Mouse (Mus musculus) kidney, adult 2 months (tissue): ENCODE measurements around the gene Brd9.

ENCODE experiments used
- CTCF ChIP-seq: fragments of 200-500 bp; conservative IDR thresholded peaks from 2 replicates; pipeline ENCODE4 v1.5.1; 2011; ENCODE audit warnings: low read depth, mild to moderate bottlenecking, control low read depth, low read length, moderate library complexity, mixed read lengths; ENCODE audit not compliant: insufficient read depth, insufficient read length
- POLR2A ChIP-seq: fragments of 200-500 bp; IDR thresholded peaks from one replicate; pipeline ENCODE4 v1.6.1; 2011; ENCODE audit warnings: low read depth, low read length, control low read depth

DNA sequence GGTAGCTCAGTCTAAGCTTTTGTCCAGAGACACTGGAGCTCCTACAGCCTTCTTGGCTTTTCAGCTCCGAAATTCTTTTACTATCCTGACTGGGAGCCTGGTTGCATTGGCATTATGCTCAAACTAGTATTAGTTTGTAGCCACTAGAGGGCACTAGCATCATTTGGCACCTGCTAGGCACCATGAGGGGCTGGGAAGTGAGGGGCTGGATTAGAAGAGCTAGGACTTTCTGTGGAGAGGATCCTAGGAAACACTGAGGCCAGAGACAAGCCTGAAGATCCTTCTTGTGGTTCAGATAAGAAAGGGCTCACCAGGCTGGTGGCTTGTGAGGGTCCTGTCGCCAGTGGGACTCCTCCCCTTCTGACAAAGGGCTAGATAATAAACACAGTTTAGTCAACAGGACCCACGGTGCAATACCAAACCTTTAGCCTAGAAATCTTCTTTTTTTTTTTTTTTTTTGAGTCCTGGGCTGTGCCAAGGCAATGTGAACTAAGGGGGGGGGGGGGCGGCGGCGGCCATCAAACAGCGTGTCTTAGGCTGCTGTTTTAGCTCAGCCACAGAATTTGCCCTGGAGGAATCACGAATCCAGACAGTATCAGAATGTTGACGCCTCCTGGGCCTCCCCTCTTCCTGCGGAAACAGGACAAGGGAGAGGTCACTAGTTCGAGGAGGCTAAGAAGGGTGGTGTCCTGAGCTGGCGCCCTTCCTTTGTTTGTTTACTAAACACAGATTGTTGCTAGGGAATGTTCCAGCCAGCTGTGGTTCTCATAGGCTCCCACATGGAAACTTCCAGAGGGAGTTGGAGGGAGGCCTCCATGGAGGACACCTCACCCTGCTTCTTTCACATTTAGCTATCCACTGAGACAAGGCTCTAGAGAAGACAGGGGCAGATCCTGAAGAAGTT lies 33.2 kb downstream of the Brd9 start:
- peak; percentile 85 for TF ChIP-seq CTCF
- TF ChIP-seq POLR2A, result no peak
